Mouse (Mus musculus): ENCODE data around the gene Pde10a. TPM values are rescaled to one million over a fixed set of nuclear protein-coding genes. Genes with fewer than 3 reads are reported as not detected.

Gene Pde10a
- total and polyA plus RNA-seq, 2 experiments from 2014 or later, result 8.2 to 38.5 TPM

DNA sequence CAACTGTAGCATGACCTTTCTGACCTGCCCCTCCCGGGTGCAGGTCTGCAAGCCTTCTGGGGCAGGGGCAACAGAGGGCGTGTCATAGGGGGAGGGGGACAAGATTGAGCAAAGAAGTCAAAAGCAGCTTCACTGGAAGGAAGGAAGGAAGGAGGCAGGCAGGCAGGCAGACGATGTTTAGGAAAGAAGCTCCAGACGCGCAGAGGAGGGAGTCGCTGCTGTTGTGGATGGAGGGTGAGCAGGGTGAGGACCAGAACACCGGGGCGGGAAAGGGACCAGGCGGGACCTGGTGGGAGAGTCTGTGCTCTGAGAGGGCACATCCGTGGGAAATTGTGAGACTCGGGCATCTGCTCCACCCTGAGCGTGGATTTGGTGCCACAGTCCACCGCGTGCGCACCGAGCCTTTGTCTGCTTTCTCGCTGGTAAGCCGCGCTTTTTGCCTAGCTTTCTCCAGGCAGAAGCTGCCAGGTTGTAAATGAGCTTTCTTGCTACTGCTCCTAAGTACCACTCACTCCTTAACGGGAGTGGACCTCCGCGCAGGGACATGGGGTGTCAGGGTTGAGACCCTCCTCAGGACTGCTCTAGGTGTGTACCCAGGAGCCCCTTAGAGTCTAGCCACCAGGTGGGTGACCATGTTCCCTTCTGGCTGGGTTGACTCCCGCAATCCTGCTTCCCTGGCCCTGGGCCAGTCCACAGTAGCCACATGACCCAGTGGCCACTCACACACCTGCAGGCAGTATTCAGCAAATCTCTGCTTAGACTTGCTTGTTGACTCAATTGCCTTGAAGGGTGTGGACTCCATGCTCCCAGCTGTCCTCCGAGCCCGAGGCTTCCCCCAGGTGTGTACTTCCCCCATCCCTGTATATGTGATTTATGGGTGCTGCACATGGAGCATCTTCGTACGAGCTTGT is 278.0 kb downstream of the Pde10a start:
- Histone ChIP-seq H3K4me1 (ENCODE audit: insufficient read depth, low read length) (peaks cover 15% of the 10 kb centered on the region; the same call in 1 of the 2 replicates), H3K9me3 (ENCODE audit: low read length) (no peaks in the 10 kb centered on the region), H3K4me2 (ENCODE audit: low read depth, low read length) (peak overlapping the region; percentile 77), H3K27ac (peak overlapping the region; percentile 80), H3K9ac (replicated peaks; ENCODE audit: low read length) (peak overlapping the region; percentile 83), H3K27me3 (ENCODE audit: insufficient read depth, low read length) (peaks cover 21% of the 10 kb centered on the region), H3K4me3 (ENCODE audit: low read length) (peak overlapping the region; percentile 88), H3K36me3 (ENCODE audit: insufficient read depth, low read length) (no peaks in the 10 kb centered on the region)
- no peak for TF ChIP-seq CTCF (IDR thresholded peaks at IDR 0.05; ENCODE audit: low read depth)
- ATAC-seq, result peak; percentile 6; the same call in 1 of the 2 replicates
- DNase-seq (ENCODE audit: low spot score), result peak; percentile 58
- WGBS, result 8% methylated on average over 27 of the region's 27 CpGs

DNA sequence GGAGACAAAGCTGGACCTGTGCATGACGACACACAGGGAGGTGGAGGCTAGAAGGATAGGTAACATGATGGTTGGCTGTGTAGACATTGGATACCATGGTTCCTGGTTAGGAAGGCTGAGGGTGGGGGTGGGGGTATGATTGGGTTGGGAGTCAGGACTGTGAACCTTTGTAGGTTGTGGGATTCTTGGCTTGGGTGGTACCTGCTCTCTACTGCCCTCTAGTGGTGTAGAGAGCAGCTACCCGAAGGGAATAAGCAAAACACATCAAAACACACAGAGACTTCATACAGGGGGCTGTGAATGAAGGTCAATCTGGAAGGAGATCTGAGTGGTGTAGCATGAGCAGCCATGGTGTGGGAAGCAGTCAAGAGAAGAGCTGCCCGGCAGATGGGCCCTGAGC is 282.2 kb downstream of the Pde10a start:
- ATAC-seq, result no peak
- Histone ChIP-seq H3K4me2 (ENCODE audit: low read depth, low read length) (no peak overlapping the region), H3K27me3 (ENCODE audit: insufficient read depth, low read length) (no peaks in the 10 kb centered on the region), H3K4me3 (ENCODE audit: low read length) (no peak overlapping the region), H3K9me3 (ENCODE audit: low read length) (no peaks in the 10 kb centered on the region), H3K9ac (replicated peaks; ENCODE audit: low read length) (no peak overlapping the region), H3K36me3 (ENCODE audit: insufficient read depth, low read length) (no peaks in the 10 kb centered on the region), H3K27ac (no peak overlapping the region), H3K4me1 (ENCODE audit: insufficient read depth, low read length) (peaks cover 17% of the 10 kb centered on the region; the same call in 1 of the 2 replicates)
- TF ChIP-seq CTCF (IDR thresholded peaks at IDR 0.05; ENCODE audit: low read depth), result peak; percentile 84
- WGBS, result 39% methylated on average over 3 of the region's 3 CpGs
- peak; percentile 70 for DNase-seq (ENCODE audit: low spot score)

DNA sequence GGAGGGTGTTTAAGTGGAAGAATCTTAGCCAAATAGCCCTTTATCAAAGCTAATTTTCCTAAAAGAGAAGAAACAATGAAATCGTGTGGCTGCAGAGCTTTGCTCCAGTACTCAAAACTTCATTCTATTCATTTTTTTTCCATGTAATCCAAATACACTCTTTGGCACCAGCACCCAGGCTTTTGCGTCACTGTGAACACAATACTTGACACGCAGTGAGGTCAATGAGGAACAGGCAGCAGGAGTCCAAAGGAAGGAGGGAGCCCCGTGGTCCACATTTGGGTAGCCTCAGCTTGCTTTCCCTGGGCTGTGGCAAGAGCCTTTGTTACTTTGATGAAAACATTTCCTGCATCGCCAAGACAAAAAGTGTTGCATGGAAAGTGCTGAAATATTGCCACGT is 284.6 kb downstream of the Pde10a start:
- TF ChIP-seq CTCF (IDR thresholded peaks at IDR 0.05; ENCODE audit: low read depth), result no peak
- Histone ChIP-seq H3K4me3 (ENCODE audit: low read length) (no peak overlapping the region), H3K4me1 (ENCODE audit: insufficient read depth, low read length) (peaks cover 6% of the 10 kb centered on the region; the same call in 1 of the 2 replicates), H3K27me3 (ENCODE audit: insufficient read depth, low read length) (no peaks in the 10 kb centered on the region), H3K9ac (replicated peaks; ENCODE audit: low read length) (no peak overlapping the region), H3K4me2 (ENCODE audit: low read depth, low read length) (no peak overlapping the region), H3K36me3 (ENCODE audit: insufficient read depth, low read length) (no peaks in the 10 kb centered on the region), H3K27ac (no peak overlapping the region), H3K9me3 (ENCODE audit: low read length) (no peaks in the 10 kb centered on the region)
- no peak for DNase-seq (ENCODE audit: low spot score)
- 47% methylated on average over 6 of the region's 6 CpGs for WGBS
- no peak for ATAC-seq

DNA sequence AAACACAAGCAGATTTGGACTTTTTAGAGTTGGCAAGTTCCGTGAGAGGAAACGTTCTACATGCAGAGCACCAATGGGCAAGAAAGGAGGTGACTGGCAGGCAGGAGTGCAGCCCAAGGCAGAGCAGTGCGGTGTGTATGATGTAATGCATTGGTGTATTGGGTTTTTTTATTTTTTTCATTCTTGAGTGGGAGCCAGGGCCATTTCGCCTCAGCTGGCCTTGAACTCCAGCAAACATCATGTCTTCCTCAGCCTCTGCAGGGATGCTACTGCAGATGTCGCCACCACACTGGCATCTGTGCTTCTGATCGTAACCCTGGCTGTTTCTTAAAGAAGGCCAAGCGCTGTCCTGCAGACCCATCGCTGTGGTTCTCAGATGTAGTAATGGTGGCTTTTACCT is 285.0 kb downstream of the Pde10a start:
- Histone ChIP-seq H3K36me3 (ENCODE audit: insufficient read depth, low read length) (no peaks in the 10 kb centered on the region), H3K9me3 (ENCODE audit: low read length) (no peaks in the 10 kb centered on the region), H3K4me1 (ENCODE audit: insufficient read depth, low read length) (peaks cover 6% of the 10 kb centered on the region; the same call in 1 of the 2 replicates), H3K9ac (replicated peaks; ENCODE audit: low read length) (no peak overlapping the region), H3K4me3 (ENCODE audit: low read length) (no peak overlapping the region), H3K27me3 (ENCODE audit: insufficient read depth, low read length) (no peaks in the 10 kb centered on the region), H3K27ac (no peak overlapping the region), H3K4me2 (ENCODE audit: low read depth, low read length) (no peak overlapping the region)
- no peak for TF ChIP-seq CTCF (IDR thresholded peaks at IDR 0.05; ENCODE audit: low read depth)
- WGBS, result 79% methylated on average over 8 of the region's 8 CpGs
- DNase-seq (ENCODE audit: low spot score) (no peak), ATAC-seq (no peak)

DNA sequence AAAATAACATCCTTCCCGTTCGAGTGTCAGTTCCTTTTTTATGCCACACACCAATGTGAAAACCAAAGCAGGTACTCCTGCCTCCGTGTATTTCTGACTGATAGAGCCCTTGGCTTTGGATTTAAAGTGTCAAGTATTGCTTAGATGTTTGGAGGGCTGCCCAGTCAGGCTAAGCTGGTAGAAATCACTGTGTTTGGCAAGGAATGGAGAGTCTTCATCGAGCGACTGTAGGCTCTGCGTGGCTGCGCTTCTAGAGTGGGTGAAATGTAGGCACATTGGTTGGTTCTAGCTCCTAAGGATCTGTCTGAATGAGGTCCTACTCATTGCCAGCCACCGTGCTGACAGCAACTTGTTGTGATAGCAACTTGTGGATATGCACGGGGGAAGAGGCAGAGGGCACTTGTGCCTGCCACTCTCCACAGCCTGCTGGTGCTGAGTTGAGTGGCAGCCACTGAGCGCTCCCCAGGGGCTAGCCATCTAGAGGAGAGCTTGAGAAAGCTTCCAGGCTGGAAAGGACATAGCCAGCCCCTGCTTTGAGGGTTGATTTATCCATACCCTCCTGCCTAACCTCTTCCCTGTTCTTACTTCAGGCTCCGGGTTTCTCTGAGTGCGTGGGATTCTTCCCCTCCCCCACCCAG is 287.2 kb downstream of the Pde10a start:
- WGBS, result 28% methylated on average over 12 of the region's 12 CpGs
- no peak overlapping the region for H3K4me3 ChIP-seq (ENCODE audit: low read length)

DNA sequence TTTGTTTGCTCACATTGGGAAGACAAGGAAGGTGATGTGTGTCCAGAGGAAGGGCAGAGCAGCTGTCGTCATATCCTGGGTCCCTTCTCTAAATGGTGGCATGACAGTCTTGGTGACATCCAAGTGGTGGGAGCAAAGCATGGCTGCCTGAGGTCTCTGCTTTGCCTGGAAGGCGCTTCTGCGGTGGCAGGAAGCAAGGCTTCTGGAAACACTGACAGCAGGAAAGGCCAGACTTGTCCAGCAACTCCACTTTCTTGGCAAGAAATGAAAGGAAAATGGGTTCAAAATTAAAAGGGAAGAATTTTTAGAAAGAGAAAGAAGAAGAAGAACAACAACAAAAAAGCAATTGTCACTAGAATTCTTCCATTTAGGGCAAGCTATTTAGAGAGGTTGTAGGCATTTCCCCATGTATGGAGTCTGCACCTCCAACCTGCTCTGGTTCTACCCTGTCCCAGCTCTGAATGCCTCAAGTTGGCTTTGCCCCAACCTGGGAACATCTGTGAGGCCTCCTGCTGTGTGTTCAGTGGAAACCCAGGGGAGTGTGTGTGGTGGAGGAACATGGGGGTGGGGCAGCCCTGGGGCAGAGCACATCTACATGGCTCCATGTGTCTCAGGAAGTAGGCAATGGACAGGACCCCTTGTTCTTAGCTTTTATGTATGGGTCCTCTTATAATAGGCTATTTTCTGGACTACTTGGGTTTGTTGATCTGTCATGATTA is 288.8 kb downstream of the Pde10a start:
- Histone ChIP-seq H3K27me3 (ENCODE audit: insufficient read depth, low read length) (no peaks in the 10 kb centered on the region), H3K4me3 (ENCODE audit: low read length) (no peak overlapping the region), H3K9ac (replicated peaks; ENCODE audit: low read length) (no peak overlapping the region), H3K4me2 (ENCODE audit: low read depth, low read length) (no peak overlapping the region), H3K9me3 (ENCODE audit: low read length) (no peaks in the 10 kb centered on the region), H3K36me3 (ENCODE audit: insufficient read depth, low read length) (no peaks in the 10 kb centered on the region), H3K27ac (no peak overlapping the region), H3K4me1 (ENCODE audit: insufficient read depth, low read length) (peaks cover 6% of the 10 kb centered on the region; the same call in 1 of the 2 replicates)
- WGBS, result 80% methylated on average over 3 of the region's 3 CpGs
- DNase-seq (ENCODE audit: low spot score), result no peak
- ATAC-seq, result no peak
- no peak for TF ChIP-seq CTCF (IDR thresholded peaks at IDR 0.05; ENCODE audit: low read depth)

More for the DNA sequence above, 287.2 kb downstream of the Pde10a start:
- H3K36me3 ChIP-seq (ENCODE audit: insufficient read depth, low read length), result no peaks in the 10 kb centered on the region
- no peaks in the 10 kb centered on the region for H3K27me3 ChIP-seq (ENCODE audit: insufficient read depth, low read length)
- peaks cover 6% of the 10 kb centered on the region; the same call in 1 of the 2 replicates for H3K4me1 ChIP-seq (ENCODE audit: insufficient read depth, low read length)
- ATAC-seq, result peak; percentile 65
- TF ChIP-seq CTCF (IDR thresholded peaks at IDR 0.05; ENCODE audit: low read depth), result peak; percentile 38
- H3K4me2 ChIP-seq (ENCODE audit: low read depth, low read length), result peak overlapping the region; percentile 27; the same call in 1 of the 2 replicates
- H3K9ac ChIP-seq (replicated peaks; ENCODE audit: low read length), result no peak overlapping the region
- H3K27ac ChIP-seq, result no peak overlapping the region
- peak; percentile 71 for DNase-seq (ENCODE audit: low spot score)
- no peaks in the 10 kb centered on the region for H3K9me3 ChIP-seq (ENCODE audit: low read length)

All from hindbrain, postnatal 0 days (tissue).